Mouse (Mus musculus): ENCODE measurements around the gene Hoxd11.

The Hoxd11 gene

DNA sequence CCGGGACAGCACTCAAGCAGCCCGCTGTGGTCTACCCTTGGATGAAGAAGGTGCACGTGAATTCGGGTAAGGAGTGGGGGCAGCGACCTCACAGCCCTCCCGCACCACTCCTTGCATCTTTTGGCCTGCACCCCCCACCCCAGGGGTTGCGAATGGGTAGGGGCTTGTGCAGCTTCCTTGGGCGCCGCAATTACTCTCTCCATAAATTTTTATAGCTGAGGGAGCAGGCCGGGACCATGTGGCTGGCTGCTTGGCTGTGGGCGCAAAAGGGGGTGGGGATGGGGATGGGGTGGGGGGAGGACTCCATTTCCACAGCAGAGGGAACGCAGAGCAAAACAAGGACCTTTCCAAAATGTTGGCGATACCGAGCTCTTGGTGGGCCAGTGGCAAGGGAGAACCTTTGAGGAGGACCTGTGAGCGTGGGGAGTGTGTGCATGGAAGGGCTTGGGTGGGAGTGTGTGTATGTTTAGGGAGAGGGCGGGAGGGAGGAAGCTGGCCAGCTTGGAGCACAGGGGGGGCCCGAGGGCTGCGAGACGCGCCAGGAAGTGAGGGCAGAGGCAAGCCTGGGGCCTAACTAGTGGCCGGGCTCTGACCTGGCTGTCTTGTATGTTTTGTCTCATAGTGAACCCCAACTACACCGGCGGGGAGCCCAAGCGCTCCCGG is 48.4 kb downstream of the Hoxd11 start:
- CTCF ChIA-PET: no interaction called here

DNA sequence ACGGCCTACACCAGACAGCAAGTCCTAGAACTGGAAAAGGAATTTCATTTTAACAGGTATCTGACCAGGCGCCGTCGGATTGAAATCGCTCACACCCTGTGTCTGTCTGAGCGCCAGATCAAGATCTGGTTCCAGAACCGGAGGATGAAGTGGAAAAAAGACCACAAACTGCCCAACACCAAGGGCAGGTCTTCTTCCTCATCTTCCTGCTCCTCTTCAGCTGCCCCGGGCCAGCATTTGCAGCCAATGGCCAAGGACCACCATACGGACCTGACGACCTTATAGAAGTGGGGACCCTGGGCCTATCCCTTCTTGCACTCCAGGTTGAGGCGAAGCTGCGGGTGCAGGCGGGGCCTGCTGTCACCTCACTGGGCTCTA is 48.9 kb downstream of the Hoxd11 start:
- CTCF ChIA-PET: no interaction called here

DNA sequence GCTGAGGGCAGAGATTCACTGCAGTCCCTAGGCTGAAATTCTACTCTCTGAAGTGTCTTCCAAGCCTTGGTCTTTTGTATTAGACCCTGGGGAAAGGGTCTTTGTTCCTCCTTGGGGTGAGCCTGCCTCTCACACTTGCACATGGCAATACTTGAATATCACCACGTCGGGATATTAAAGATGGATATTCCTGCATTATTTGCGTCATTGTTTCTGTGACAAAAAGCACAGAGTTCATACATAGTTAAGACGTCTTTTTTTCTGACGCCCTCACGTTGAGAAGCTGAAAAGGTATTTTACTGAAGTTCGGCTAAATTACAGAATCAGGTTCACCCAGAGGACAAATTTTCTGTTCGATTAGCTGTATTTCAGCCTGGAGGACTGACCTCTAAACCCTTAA is 51.0 kb downstream of the Hoxd11 start:
- CTCF ChIA-PET: interaction anchor here (0.6 to 0.7 kb wide), 3 partner anchors 24 to 1443 kb away, joined by 4 to 10 read pairs (median 5); no protein-coding TSS in a partner anchor

DNA sequence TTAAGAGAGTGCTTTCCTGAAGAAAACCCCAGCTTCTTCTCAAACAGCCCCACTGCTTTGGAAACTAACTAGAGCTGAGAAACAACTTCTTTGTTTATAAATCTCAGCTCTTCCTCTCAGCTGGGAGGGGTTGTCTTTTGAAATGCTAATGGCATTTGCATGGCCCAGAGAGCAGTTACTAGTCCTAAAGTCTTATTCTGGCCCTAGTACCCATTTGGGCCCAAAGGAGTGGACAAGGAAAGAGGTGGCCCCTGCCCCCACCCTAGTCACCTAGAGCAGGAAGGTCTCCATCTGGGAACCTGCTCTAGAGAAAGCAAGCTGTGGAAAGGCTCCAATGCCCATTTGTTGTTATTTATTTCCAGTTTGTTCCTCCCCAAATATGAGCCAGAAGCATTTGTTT is 51.7 kb downstream of the Hoxd11 start:
- CTCF ChIA-PET: interaction anchor here (0.6 kb wide), 1 partner anchor 25 kb away, joined by 4 read pairs; no protein-coding TSS in a partner anchor

DNA sequence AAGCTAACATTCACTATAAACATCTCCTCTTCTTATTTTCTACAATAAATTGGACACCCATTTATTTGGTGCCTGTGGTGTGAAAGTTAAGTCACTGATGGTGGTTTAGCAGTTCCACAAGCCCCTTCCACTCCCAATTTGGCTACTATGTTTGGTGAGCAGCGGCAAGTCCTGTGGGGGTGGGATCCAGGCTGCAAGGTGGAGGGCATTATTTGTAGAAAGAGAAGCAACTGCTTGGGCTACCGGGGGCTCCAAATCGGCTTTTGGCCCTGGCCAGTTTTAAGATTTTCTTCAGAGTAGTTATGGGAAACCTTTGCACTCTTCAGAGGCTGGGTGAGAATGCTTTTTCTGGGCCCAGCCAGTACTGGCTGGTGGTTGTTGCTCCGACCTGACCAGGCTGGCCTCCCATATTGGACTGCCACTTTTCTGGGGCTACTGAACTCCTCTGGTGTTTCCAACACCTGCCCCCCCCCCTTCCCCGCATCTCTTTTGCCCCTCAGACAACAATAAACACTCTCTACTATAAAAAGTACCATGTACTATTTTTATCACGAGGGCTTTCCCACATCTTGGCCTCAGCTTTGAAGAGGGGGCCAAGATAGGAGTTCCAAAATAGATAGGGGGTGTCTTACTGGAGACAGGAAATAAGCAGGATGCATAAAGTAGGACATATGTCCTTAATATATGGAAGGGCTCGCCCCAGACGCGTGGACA is 52.6 kb downstream of the Hoxd11 start:
- CTCF ChIA-PET: no interaction called here

DNA sequence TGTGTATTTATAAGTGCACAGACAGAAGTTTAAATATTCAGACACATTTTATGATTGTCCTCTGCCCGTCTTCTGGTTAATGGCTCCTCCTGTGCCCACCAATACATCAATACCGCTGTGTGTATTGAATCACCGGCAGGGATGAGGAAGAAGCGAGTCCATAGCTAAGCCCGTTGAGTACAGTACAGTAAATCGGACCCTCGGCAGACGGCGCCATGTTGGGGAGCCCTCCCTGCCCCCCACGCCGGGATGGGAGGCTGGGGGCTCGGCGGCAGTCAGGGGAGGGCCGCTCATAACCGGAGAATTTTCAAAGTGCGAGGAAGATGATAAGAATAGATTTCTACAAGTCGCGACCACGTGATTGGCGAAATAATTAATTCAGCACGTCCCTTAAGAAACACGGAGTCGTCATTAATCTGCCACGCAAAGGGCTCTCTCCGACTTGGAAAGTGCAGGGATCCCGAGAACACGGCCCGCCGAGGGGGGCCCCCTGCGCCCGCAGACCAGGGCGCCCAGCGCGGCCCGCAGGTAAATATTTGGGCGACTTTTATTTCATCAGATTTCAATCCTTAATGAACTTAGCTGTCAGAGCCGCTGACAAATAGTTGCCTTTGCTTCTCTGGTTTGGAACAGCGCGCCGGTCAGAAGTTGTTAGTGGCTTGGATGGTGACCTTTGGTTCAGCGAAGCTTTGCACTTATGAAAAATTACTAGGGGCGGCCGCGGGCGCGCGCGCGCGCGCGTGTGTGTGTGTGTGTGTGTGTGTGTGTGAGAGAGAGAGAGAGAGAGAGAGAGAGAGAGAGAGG is 53.4 kb downstream of the Hoxd11 start:
- CTCF ChIA-PET: no interaction called here

DNA sequence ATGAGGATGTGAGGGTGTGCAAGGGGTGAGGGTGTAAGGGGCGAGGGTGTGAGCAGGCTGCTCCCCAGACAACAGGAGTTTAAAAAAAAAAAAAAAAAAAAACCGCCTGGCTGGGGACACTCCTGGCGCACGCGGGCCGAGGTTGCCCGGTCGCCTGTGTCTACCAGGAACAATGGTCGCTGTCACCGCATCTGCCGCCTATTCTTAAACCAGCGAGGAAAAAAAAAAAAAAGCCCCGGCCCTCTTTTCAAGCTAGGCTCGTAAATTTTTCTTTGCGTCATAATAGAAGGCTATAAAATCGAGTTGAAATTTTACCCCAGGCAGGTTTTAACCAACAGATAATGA is 53.9 kb downstream of the Hoxd11 start:
- CTCF ChIA-PET: no interaction called here

DNA sequence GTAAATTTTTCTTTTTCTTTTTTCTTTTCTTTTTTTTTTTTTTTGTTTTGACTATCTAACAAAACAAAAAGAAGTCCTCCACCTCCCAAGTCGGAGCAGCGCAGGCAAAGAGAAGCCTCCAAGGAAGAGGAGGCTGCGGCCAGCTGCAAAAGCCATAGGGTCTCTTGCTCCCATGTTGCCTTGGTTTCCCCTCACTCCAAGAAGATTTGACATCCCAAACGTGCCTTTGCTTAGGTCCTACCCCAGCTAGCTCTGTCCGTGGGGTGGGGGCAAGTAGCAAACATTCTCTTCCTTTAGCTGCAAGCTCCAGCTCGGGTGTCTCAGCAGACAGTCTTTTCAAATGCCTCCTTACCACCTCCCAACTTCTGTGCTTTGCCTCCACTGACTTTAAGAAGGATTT is 54.4 kb downstream of the Hoxd11 start:
- CTCF ChIA-PET: no interaction called here

DNA sequence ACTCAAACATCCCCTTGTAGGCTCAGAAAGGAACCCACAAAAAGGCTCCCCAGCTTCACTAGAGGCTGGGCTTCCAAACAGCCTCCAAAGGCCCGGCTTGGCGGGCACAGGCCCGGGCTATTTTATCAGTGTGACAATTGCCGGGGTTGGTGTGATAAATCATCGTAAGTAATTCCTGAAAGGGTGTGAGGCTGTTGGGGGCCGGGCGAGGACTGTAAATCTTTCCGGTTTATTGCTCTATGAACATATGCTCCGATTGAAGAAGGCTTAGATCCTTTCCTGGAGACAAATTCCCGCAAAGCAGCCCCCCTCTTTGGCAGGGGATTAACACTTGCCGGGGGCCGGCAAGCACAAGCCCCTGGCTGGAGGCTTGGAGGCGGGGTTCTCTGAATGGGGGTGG is 55.1 kb downstream of the Hoxd11 start:
- CTCF ChIA-PET: no interaction called here

DNA sequence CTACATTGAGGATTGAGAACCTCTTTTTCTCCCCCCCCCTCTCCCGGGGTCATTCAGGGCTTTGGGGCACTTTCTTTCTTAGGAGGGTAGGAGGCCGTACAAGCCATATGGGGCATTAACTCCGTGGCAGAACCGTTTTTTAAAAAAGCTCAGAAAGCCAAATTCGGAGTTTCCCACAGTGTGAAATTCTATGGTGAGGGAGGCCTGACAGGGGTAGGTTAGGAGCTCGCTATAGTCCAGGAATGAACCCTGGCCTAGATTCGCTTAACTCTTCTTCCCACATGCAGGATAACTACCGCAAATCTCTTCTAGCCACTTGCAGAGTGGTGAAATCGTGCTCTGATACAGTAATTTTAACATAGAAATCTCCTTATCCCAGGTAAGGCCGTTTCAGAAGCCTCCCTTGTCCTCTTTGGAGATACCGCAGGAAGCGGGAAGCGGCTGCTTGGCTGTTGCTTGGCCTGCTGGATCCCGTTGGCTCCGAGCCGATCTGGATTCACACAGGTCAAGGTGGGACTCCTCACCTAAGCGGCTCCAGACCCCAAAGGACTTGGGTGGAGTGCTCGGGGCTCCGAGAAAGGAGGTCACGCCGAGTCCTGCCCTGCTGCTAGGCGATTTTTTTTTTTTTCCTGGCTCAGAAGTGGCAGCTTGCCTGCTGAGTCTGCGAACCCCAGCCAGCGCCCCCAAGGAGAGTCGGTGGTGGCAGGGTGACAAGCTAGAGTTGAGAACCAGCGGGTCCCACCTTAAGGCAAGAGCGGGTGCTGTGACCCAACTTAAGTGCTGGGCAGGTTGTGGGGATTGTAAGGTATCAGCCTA is 55.8 kb downstream of the Hoxd11 start:
- CTCF ChIA-PET: no interaction called here

DNA sequence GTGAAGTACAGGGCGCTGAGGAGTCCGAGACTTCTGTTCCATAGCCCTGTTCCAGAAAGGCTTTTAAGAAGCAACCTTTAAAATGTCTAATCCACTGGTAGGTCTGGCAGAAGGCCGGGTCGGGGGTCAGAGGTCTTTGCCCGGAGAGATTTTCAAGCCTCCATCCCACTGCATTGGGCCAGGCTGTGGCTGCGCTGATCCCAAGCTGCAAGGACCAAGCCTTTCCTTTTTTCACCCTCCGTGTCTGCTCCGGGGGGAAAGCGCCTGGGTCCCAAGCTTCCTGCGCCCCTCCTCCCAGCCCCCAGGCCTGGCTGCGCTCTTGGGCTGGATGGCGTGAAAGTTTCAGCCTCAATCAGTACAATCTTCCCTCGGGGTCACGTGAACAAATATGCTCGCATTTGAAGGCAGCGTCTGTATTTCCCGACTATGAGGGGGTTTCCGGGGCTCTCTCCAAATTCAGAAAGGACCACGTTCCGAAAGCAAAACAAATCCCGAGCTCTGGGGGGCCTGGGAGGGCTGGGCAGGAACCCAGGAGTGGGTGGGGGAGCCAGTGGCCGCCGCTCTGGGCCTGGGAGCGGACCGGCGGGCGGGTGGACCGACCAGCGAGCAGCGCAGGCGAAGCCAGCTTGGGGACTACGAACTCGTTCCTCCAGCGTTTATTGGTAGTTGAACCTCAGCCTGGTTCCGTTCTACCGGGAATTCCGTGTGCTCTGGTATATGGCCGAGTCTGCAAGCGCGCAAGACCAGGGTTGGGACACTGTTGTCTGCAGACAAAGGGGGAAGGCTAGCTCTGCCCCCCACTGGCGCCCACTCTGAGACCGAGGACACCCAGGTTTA is 56.7 kb downstream of the Hoxd11 start:
- CTCF ChIA-PET: no interaction called here
